Mouse (Mus musculus): ENCODE measurements around the gene Ppih. TPM values are rescaled to one million over a fixed set of nuclear protein-coding genes. Genes with fewer than 3 reads are reported as not detected.

The Ppih gene
- 10 to 100 TPM; 33.5 to 41.9 TPM for polyA plus RNA-seq (2017; shearing (Covaris generic))

DNA sequence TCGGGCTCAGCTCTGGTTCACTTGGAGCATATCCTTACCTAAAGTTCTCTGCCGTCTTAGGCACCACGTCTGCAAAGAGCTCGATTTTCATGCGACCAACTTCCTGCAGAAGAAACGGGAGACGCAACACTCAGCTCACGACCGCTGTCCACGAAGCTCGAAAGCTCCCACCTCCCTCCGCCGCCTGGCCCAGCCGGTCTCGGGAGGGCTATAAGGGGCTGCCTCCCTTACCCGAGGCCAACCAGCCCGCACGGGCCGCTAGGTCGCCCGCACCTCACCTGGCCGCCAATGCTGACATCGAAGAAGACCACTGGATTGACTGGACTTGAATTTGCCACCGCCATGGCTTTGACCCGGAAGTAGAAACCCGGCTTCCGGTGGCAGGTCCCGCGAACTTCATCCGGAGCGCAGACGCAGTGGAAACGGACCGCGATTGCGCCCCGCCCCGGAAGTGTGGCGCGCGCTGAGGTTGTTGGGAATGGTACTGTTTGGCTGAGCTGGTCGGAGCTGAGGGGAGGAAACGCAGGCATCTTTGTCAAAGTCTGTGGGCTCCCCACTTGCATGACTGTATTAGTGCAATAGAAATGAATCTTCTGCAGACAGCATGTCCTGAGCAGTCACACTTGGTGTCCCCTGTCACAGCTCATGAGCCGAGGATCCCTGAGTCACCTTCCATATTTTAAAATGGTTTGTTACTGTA is at the start of gene Ppih:
Gene Ppih (minus strand): TSS at position 416 of the 700 bp plus-strand sequence.

DNA sequence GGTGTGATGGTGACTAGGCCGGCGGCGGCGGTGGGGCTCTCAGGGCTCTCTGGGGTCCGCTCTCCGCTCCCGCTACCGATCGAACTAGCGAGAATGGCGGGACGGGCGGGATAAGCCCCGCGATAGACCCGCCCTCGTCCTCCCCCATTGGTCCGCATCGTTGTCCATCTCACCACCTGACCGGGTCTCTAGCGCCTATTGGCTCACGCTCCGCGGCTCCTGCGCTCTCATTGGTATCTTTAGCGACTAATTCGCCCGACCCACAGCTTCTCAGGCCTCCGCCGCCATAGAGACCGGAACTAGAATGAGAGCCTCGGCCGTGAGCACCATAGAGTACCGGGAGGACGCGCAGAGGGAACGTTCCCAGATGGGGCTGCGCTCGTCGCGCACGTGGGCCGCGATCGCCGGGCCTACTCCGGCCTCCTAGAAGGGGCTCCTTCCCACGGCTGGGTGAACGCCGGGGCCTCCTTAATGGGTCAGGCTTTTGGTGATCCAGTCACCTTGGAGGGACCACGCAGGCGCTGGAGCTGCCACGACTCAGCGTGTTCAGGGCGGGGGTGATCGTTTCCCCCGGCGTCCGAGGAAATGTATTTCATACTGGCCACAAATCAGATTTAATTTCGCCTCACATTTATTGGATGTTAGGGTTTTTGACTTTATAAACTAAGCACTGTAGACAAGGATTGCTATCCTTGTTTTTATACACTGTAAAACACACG is 25.8 kb downstream of the Ppih start, which contains the start of gene Ybx1:
Gene Ybx1 (minus strand): TSS at position 190 of the 719 bp plus-strand sequence.

DNA sequence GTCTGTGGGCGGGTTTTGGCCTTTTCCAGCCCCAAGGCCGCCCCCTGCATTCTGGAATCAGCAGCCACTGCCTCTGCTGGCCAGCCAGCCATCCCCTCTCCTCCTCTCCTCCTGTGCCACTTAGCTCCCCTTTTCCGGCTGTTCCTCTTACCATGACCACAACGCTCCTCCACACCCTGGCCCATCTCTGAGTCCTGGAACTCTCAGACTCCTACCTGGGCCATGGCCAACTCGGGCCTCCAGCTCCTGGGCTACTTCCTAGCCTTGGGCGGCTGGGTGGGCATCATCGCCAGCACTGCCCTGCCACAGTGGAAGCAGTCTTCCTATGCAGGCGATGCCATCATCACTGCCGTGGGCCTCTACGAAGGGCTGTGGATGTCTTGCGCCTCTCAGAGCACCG is 65.0 kb downstream of the Ppih start, which contains the start of gene Cldn19:
Gene Cldn19 (plus strand): TSS at position 64 of the 400 bp plus-strand sequence.

Other genes starting within 250 kb of the Ppih start
- gene Slc2a1, start 211.8 kb downstream of the Ppih start, polyA plus RNA-seq (2017; shearing (Covaris generic)), result 10 to 100 TPM; 47.7 to 57.4 TPM
- 1 to 10 TPM; 3.3 to 3.7 TPM for gene Zfp691, start 146.4 kb downstream of the Ppih start, polyA plus RNA-seq (2017; shearing (Covaris generic))
- 1 to 10 TPM in 1 of 2 experiments, under 1 TPM in 1; 0.46 to 6.2 TPM for gene Ermap, start 130.5 kb downstream of the Ppih start, polyA plus RNA-seq (2017; shearing (Covaris generic))
- gene Svbp, start 125.2 kb downstream of the Ppih start, polyA plus RNA-seq (2017; shearing (Covaris generic)), result 10 to 100 TPM; 59.6 to 65.9 TPM
- gene Tmem269, start 102.3 kb downstream of the Ppih start, polyA plus RNA-seq (2017; shearing (Covaris generic)), result under 1 TPM in 1 of 2 experiments, not detected in 1; 0.24 TPM
- 10 to 100 TPM; 14.2 to 20.5 TPM for gene AU022252, start 87.8 kb downstream of the Ppih start, polyA plus RNA-seq (2017; shearing (Covaris generic))
- 1 to 10 TPM; 2.3 to 3.5 TPM for gene P3h1, start 87.6 kb downstream of the Ppih start, polyA plus RNA-seq (2017; shearing (Covaris generic))
- under 1 TPM in 1 of 2 experiments, not detected in 1; 0.42 TPM for gene Cldn19, start 65.1 kb downstream of the Ppih start, polyA plus RNA-seq (2017; shearing (Covaris generic))
- 100 to 1,000 TPM; 412 to 447 TPM for gene Ybx1, start 25.9 kb downstream of the Ppih start, polyA plus RNA-seq (2017; shearing (Covaris generic))
- 1 to 10 TPM; 3.0 to 5.3 TPM for gene Ccdc30, start 95.0 kb upstream of the Ppih start, polyA plus RNA-seq (2017; shearing (Covaris generic))
- 10 to 100 TPM; 50.1 to 67.5 TPM for gene Ppcs, start 101.9 kb upstream of the Ppih start, polyA plus RNA-seq (2017; shearing (Covaris generic))
- under 1 TPM in 1 of 2 experiments, not detected in 1; 0.89 TPM for gene Zmynd12, start 102.3 kb upstream of the Ppih start, polyA plus RNA-seq (2017; shearing (Covaris generic))
- under 1 TPM in 1 of 2 experiments, not detected in 1; 0.35 TPM for gene Rimkla, start 172.1 kb upstream of the Ppih start, polyA plus RNA-seq (2017; shearing (Covaris generic))
- gene Foxj3, start 216.5 kb upstream of the Ppih start, polyA plus RNA-seq (2017; shearing (Covaris generic)), result 10 to 100 TPM; 35.1 to 39.6 TPM
- gene Frg2f1, start 219.0 kb upstream of the Ppih start, polyA plus RNA-seq (2017; shearing (Covaris generic)), result 1 to 10 TPM; 3.4 to 6.7 TPM

All from inflammation-experienced regulatory T-cells (primary cell).